ENCODE assay signal across 18 mouse cellular contexts in the genomic region with DNA sequence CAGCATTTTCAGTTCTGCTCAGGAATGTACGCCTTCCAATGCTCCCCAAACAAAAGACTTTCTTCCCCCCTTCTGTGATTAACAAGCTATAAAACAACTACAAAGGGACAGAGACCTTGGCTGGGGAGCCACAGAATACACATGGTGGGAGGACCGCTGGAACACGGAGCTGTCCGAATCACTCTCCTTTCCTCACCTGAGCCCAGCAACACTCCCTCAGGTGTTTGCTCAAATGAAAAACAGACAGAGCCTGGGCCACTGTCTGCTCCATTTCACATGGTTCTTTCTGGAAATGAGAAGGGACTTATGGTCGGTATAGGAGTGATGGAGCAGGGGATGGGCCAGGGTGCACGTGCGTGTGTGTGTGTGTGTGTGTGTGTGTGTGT.
"Had no signal": no experiment of that assay in that cellular context is flagged by ENCODE, and none has a peak within 500 bp of the region (broad histone marks: within the 10 kb centered on the region; RNA-seq: fewer than 3 reads in every experiment).

No protein-coding gene starts in this region.

- DNase-seq: kidney, adult 8-10 months; kidney, postnatal 10 days; kidney, postnatal 36 days; liver; lung, adult 18-20 months; lung, postnatal 36 days; retina, postnatal 1 day; thymus, adult 18-20 months; thymus, postnatal 36 days had no signal

- H3K4me3 ChIP-seq: kidney, embryonic 15.5 days; liver, embryonic 12.5 days; liver, embryonic 15.5 days; lung, embryonic 15.5 days; megakaryocyte, embryonic 14.5 days; midbrain, embryonic 10.5 days; midbrain, embryonic 13.5 days; myocyte had no signal

- H3K9me3 ChIP-seq: kidney, embryonic 15.5 days; liver, embryonic 12.5 days; liver, embryonic 15.5 days; lung, embryonic 15.5 days; megakaryocyte, embryonic 14.5 days; midbrain, embryonic 10.5 days; midbrain, embryonic 13.5 days had no signal

- H3K27ac ChIP-seq: kidney, embryonic 15.5 days; liver, embryonic 12.5 days; liver, embryonic 15.5 days; lung, embryonic 15.5 days; midbrain, embryonic 10.5 days; midbrain, embryonic 13.5 days had no signal

- ATAC-seq: liver, embryonic 12.5 days; midbrain, embryonic 13.5 days; midbrain, embryonic 16.5 days had no signal

- H3K27me3 ChIP-seq: kidney, embryonic 15.5 days; liver, embryonic 12.5 days; liver, embryonic 15.5 days; lung, embryonic 15.5 days; megakaryocyte, embryonic 14.5 days; midbrain, embryonic 13.5 days had no signal

- H3K36me3 ChIP-seq: kidney, embryonic 15.5 days; liver, embryonic 12.5 days; liver, embryonic 15.5 days; lung, embryonic 15.5 days; midbrain, embryonic 10.5 days; midbrain, embryonic 13.5 days had no signal

- H3K9ac ChIP-seq: kidney, embryonic 15.5 days; liver, embryonic 12.5 days; liver, embryonic 15.5 days; lung, embryonic 15.5 days; midbrain, embryonic 13.5 days had no signal

- H3K4me2 ChIP-seq: kidney, embryonic 15.5 days; liver, embryonic 12.5 days; liver, embryonic 15.5 days; lung, embryonic 15.5 days; midbrain, embryonic 13.5 days had no signal

- H3K4me1 ChIP-seq: liver, embryonic 12.5 days; liver, embryonic 15.5 days; lung, embryonic 15.5 days; megakaryocyte, embryonic 14.5 days had no signal
